Mouse (Mus musculus) cerebellum, adult 9-11 months (tissue): ENCODE measurements around the gene Moap1.
A peak's percentile ranks its signal among the peaks of the same experiment; 100 is the strongest.

Source experiments
- DNase-seq: peaks from one replicate; pipeline ENCODE4 v3.0.0; 2022

Gene Moap1

DNA sequence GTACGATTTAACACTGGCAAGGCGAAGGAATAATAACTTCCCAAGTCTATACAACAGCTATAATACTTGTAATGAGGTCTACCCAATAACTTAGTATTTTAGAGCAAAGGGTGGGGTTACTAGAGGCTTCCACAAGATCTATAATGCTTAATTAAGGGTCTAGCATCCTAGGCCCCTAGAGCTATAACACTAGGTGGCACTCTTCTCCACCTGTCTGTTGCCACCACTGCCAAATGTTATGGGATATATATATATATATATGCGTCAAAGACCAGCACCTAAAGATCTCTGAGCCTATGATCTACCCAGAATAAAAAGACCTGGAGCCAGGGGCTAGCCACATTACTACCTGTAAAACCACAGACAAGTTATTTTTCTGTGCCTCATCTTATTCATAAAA is 3.2 kb downstream of the Moap1 start:
- no peak for DNase-seq

DNA sequence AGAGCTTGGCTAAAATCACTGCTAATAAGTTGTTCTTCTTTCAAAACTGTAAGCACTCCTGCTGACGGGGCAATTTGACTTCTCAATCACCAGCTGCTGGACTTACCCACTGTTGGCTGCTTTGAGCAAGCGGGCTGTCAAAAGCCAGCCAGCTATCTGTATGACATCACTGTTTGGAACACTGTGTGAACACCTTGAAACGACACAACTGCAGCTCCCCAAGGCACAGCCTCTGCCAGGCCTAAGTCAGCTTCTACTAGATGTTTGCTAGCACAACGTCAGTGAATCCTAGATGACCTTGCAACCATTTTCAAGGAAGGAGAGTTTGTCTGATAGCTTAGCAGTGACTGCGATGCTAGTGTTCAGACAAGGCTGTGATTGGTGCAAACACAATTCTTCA is 4.4 kb downstream of the Moap1 start:
- no peak for DNase-seq

GRCm38 (mm10) chr12:102733381-102733780 is 10.1 kb downstream of the Moap1 start:
- DNase-seq: no peak

DNA sequence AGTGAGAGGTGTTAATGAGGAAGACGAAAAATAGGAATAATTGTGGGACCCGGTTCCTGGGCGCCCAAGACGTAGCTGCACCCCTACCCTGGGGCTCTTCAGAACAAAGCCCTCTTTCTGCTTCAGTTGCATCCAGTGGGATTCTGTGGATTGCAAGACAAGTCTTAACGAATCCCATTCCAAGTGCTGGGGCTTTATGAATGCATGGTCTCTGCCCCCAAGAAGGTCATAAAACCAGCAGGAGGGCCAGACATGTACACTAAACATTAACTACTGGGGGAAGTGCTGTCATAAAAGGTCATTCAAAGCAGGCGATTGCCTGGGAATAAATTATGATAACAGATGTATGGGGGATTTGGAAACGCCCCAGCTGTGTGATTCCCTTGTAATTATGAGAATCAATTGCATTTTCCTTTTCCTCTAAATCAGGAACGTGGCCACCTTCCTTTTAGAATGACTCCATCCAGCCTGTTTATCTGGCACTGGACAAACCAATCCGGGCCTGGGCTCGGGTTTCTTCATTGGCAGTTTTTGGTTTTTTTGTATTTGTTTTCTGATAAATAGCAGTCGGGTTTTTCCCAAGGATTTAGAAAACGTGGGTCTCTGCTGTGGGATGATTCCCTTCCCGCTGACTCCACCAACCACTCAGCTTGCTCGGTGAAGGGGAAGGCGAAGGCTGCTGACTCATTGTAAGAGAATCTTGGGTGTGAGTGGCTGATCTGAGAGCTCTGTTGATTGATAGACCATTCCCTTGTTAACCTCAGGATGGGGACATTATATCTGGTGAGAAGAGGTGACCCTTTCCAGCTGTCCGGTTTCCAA is 12.5 kb downstream of the Moap1 start:
- DNase-seq: no peak

DNA sequence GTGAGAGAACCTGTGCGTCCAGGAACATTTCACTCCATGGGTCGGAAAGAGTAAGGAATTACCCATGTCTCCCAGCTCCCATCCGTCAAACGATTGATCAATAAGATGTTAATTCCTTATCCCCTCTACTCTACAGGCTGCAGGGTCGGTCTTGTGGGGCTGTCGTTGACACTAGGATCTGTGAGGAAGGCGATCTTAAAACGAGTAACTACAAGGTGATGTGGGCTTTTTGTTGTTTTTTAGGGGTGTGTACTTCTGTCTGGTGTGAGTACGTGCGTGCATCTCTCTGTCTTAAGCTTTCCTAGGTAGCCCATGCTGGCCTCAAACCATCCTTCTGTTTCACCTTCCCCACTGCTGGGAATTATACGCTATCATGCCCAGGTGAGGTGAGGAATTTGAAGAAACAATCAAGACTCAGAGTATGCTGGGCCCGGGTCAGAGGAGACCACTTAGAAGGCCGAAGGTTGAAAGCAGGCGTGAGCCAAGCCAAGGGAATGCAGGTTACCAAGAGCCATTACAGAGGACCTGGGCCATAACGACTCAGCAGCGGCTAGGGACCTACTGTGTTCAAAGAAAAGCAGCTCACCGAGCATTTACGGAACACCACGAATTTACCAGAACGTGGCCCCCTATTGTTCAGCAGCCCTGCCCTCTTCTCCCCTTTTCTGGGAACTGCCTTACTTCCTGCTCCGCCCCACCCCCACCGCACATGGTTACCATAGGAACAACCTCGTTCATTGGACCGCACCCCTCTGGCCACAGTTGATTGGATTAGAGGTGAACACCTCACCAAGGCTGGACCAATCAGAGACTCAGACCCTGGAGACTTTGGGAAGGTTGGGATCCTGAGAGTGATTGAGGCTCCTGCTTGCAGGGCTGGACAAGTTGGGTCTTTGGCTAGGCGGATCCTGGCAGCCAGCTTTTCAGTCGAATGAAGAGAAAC is 13.3 kb downstream of the Moap1 start:
- peak; percentile 81 for DNase-seq

GRCm38 (mm10) chr12:102725761-102726175 is 17.7 kb downstream of the Moap1 start:
- DNase-seq: no peak

- DNase-seq: no peak
Measured at GRCm38 (mm10) chr12:102725146-102725545, 18.3 kb downstream of the Moap1 start.

- DNase-seq: no peak
Measured at GRCm38 (mm10) chr12:102723861-102724260, 19.6 kb downstream of the Moap1 start.

GRCm38 (mm10) chr12:102722966-102723365 is 20.5 kb downstream of the Moap1 start:
- DNase-seq: no peak

GRCm38 (mm10) chr12:102722451-102722850 is 21.0 kb downstream of the Moap1 start:
- no peak for DNase-seq

- DNase-seq: peak; percentile 44
Measured at GRCm38 (mm10) chr12:102719552-102720315, 23.7 kb downstream of the Moap1 start.

GRCm38 (mm10) chr12:102714654-102715395 is 28.6 kb downstream of the Moap1 start:
- DNase-seq: no peak

DNA sequence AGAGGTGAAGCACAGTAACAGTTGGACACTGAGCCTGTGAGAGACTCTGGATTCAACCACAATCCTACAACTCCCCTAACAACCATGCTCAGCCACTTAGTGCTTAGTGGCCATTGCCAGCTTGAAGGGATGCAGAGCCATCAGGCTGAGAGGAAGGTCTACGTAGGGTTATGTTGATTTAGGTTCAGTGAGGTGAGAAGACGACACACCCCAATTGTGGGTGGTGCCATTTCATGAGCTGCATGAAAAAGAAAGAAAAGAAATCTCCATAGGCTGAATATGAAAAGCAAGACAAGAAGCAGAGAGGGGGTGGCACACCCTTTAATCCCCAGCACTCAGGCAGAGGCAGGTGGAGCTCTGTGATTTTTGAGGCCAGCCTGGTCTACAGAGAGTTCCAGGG is 29.3 kb downstream of the Moap1 start:
- no peak for DNase-seq

DNA sequence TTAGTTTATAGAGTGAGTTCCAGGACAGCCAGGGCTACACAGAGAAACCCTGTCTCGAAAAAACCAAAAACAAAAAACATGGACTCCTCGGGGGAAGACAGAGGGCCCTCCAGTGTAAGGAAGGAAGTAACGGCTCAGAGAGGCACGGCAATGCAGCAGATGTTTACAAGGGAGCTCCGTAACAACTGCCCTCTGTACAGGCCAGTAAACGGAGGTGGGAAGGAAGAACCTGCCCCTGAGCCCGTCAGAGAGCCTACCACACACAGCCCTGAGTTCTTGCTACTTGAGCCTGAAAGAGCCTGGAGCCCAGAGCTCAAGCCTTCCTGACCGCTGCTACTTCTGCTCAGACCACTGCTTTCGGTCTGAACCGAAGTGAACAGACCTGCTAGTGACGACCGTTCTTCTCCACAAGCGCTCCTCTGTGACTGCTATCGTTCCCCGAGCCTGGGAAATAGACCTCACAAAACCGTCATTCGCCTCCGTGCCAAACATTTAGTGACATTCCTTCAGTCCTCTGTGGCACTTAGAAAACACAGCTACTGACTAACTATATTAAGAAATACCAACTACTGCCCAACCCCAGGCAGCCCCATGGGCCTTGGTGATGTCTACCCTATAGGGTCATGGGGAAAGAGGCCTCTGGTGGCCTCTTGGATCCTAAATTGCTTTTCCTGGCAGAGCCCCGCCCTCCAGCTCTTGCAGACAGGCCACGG is 30.2 kb downstream of the Moap1 start:
- DNase-seq: no peak

DNA sequence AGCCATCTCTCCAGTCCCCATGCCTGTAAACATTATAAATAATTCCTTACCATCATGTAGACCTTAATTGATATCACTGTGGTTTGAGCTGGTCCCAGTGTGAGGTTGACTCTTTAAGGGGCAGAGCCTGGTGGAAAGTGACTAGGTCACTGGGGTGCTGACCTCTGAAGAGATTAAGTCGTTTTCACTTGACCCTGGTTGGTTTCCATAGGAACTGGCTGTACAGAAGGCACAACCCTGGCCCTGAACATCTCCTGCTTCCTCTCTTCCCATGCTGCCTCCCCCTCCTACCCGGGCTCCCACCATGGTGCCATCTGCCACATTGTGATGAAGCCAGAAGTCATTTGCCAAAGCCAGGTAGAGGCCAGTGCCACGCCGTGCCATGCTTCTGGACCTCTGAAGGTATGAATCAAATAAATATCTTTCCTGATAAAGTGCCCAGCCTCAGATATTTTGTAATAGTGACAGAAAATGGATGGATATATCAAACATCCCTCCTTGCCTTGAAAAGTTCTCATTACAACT is 32.5 kb downstream of the Moap1 start:
- DNase-seq: peak; percentile 96

- DNase-seq: peak; percentile 40
Measured at GRCm38 (mm10) chr12:102709896-102710295, 33.6 kb downstream of the Moap1 start.

- peak; percentile 53 for DNase-seq
Measured at GRCm38 (mm10) chr12:102708220-102708619, 35.2 kb downstream of the Moap1 start.

DNA sequence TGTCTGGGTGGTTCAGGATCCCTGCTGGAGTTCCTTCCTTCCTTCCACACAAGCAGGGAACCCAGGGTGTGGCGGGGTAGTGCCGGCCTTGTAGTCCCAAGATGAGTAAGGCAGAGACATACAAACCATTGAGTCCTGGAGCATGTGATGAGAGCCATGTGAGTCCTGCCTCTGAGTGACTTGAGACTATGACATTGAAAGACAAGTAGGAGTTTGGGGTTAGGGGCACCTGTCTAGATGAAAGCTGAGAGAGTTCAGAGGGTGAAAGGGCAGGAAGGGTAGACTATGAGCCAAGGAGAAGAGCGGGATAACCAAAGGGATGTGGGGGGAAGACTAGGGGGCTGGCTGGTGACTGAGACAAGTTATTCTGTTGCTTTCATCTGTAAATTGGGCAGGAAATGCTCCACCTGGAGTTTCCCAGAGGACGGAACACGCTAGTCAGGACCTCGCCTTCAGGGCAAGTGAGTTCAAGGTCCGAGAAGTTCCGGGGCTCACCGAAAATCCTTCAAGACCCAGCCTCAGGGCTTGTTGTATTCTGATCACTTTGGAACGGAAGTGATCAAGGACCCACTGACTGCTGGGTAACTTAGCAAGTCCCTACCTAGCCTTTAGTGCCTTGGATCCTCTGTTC is 36.5 kb downstream of the Moap1 start:
- DNase-seq: peak; percentile 41

GRCm38 (mm10) chr12:102705906-102706640 is 37.4 kb downstream of the Moap1 start:
- DNase-seq: peak; percentile 46
